Mouse (Mus musculus): ENCODE measurements around the gene Caln1. TPM values are rescaled to one million over a fixed set of nuclear protein-coding genes. Genes with fewer than 3 reads are reported as not detected.

Caln1 gene
- polyA plus RNA-seq, 1 experiment from 2014 or later, result 30.3 TPM

GRCm38 (mm10) chr5:130527416-130527815 is 158.2 kb downstream of the Caln1 start:
- ATAC-seq (ENCODE audit: low read depth), result no peak
- H3K9ac ChIP-seq (replicated peaks; ENCODE audit: low read depth, low read length), result no peak overlapping the region

DNA sequence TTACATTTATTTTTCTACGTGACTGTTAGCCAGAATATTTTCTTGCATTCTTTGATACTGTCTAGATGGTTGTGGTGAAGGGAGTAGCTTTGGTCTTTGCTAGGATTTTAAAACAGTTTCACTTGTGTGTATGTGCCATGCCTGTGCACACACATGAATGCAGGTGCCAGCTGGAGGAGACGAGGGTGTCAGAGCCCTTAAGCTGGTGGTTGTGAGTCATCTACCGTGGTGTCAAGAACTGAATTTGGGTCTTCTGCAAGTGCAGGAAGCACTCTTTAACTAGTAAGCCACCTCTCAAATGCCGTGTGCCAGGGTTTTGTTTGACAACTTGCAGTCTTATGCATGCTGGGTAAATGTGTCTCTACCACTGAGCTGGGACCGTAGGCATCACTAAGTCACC is 178.2 kb downstream of the Caln1 start:
- Histone ChIP-seq H3K9me3 (ENCODE audit: control insufficient read depth, low read length) (no peaks in the 10 kb centered on the region), H3K4me3 (ENCODE audit: low read depth, low read length) (no peak overlapping the region), H3K36me3 (ENCODE audit: control insufficient read depth, insufficient read depth, low read length) (no peaks in the 10 kb centered on the region), H3K4me2 (ENCODE audit: low read depth, low read length) (no peak overlapping the region), H3K27me3 (ENCODE audit: control insufficient read depth, insufficient read depth, low read length) (no peaks in the 10 kb centered on the region), H3K9ac (replicated peaks; ENCODE audit: low read depth, low read length) (no peak overlapping the region), H3K27ac (ENCODE audit: low read depth, low read length) (no peak overlapping the region), H3K4me1 (ENCODE audit: control insufficient read depth, insufficient read depth, low read length) (no peaks in the 10 kb centered on the region)
- ATAC-seq (ENCODE audit: low read depth), result no peak
- 89% methylated on average over 5 of the region's 5 CpGs for WGBS

More at GRCm38 (mm10) chr5:130527416-130527815, 158.2 kb downstream of the Caln1 start:
- no peak overlapping the region for H3K27ac ChIP-seq (ENCODE audit: low read depth, low read length)
- H3K27me3 ChIP-seq (ENCODE audit: control insufficient read depth, insufficient read depth, low read length), result no peaks in the 10 kb centered on the region
- H3K4me2 ChIP-seq (ENCODE audit: low read depth, low read length), result no peak overlapping the region
- no peaks in the 10 kb centered on the region for H3K36me3 ChIP-seq (ENCODE audit: control insufficient read depth, insufficient read depth, low read length)
- H3K4me3 ChIP-seq (ENCODE audit: low read depth, low read length), result no peak overlapping the region
- H3K9me3 ChIP-seq (ENCODE audit: control insufficient read depth, low read length), result no peaks in the 10 kb centered on the region
- H3K4me1 ChIP-seq (ENCODE audit: control insufficient read depth, insufficient read depth, low read length), result no peaks in the 10 kb centered on the region
- WGBS, result 94% methylated on average over 2 of the region's 2 CpGs

- H3K27me3 ChIP-seq (ENCODE audit: control insufficient read depth, insufficient read depth, low read length), result no peaks in the 10 kb centered on the region
- no peaks in the 10 kb centered on the region for H3K36me3 ChIP-seq (ENCODE audit: control insufficient read depth, insufficient read depth, low read length)
- H3K9ac ChIP-seq (replicated peaks; ENCODE audit: low read depth, low read length), result no peak overlapping the region
- WGBS, result 67% methylated on average over 4 of the region's 4 CpGs
- no peak overlapping the region for H3K27ac ChIP-seq (ENCODE audit: low read depth, low read length)
- ATAC-seq (ENCODE audit: low read depth), result no peak
- H3K4me1 ChIP-seq (ENCODE audit: control insufficient read depth, insufficient read depth, low read length), result no peaks in the 10 kb centered on the region
- no peak overlapping the region for H3K4me3 ChIP-seq (ENCODE audit: low read depth, low read length)
- H3K4me2 ChIP-seq (ENCODE audit: low read depth, low read length), result no peak overlapping the region
- H3K9me3 ChIP-seq (ENCODE audit: control insufficient read depth, low read length), result no peaks in the 10 kb centered on the region
These were observed 184.7 kb downstream of the Caln1 start for GRCm38 (mm10) chr5:130553916-130554315.

DNA sequence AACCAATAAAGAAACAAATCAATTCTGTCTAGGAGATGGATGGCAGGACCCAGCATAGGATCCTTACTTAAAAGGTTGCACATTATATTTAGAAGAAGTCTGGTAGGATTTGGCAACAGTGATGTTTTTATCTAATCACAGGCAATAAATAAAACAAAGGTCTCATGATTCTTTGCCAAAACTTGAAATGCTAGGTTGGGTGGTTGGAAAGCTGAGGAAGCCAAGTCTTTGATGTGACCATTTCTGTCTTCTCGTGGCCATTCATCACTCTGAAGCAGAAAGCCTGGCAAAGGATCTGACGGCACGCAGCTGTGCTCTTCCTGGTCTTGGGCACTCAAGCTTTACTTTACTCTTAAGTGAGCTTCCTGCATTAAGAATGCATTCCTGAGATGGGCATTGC is 193.9 kb downstream of the Caln1 start:
- Histone ChIP-seq H3K4me1 (ENCODE audit: control insufficient read depth, insufficient read depth, low read length) (no peaks in the 10 kb centered on the region), H3K4me2 (ENCODE audit: low read depth, low read length) (no peak overlapping the region), H3K27me3 (ENCODE audit: control insufficient read depth, insufficient read depth, low read length) (no peaks in the 10 kb centered on the region), H3K9me3 (ENCODE audit: control insufficient read depth, low read length) (no peaks in the 10 kb centered on the region), H3K27ac (ENCODE audit: low read depth, low read length) (no peak overlapping the region), H3K4me3 (ENCODE audit: low read depth, low read length) (no peak overlapping the region), H3K9ac (replicated peaks; ENCODE audit: low read depth, low read length) (no peak overlapping the region), H3K36me3 (ENCODE audit: control insufficient read depth, insufficient read depth, low read length) (no peaks in the 10 kb centered on the region)
- no peak for ATAC-seq (ENCODE audit: low read depth)
- WGBS, result 80% methylated on average over 3 of the region's 3 CpGs

- H3K4me1 ChIP-seq (ENCODE audit: control insufficient read depth, insufficient read depth, low read length), result no peaks in the 10 kb centered on the region
- H3K4me3 ChIP-seq (ENCODE audit: low read depth, low read length), result no peak overlapping the region
- no peaks in the 10 kb centered on the region for H3K9me3 ChIP-seq (ENCODE audit: control insufficient read depth, low read length)
- H3K27ac ChIP-seq (ENCODE audit: low read depth, low read length), result no peak overlapping the region
- no peak overlapping the region for H3K4me2 ChIP-seq (ENCODE audit: low read depth, low read length)
- no peaks in the 10 kb centered on the region for H3K27me3 ChIP-seq (ENCODE audit: control insufficient read depth, insufficient read depth, low read length)
- 79% methylated on average over 3 of the region's 3 CpGs for WGBS
- no peaks in the 10 kb centered on the region for H3K36me3 ChIP-seq (ENCODE audit: control insufficient read depth, insufficient read depth, low read length)
- ATAC-seq (ENCODE audit: low read depth), result no peak
- no peak overlapping the region for H3K9ac ChIP-seq (replicated peaks; ENCODE audit: low read depth, low read length)
These were observed 196.7 kb downstream of the Caln1 start for GRCm38 (mm10) chr5:130566002-130566401.

DNA sequence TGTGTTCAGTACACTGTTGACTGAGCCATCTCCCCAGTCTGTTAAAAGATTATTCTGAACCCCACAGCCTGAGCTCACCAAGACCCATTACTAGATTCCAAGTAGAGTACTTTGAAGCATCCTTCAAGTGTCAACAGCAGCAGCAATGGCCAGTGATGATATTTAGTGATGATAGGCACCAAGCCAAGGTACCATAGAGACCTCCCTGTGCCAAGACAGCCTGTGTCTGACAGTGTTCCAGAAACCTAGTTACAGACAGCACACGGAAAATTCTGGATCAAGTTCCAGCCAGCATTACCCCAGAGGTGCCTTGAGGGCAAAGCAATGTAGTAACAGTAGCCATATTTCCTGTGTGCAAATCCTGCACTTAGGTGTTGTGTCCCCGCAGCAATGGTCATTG is 208.3 kb downstream of the Caln1 start:
- Histone ChIP-seq H3K4me1 (ENCODE audit: control insufficient read depth, insufficient read depth, low read length) (no peaks in the 10 kb centered on the region), H3K4me2 (ENCODE audit: low read depth, low read length) (no peak overlapping the region), H3K27me3 (ENCODE audit: control insufficient read depth, insufficient read depth, low read length) (no peaks in the 10 kb centered on the region), H3K36me3 (ENCODE audit: control insufficient read depth, insufficient read depth, low read length) (no peaks in the 10 kb centered on the region), H3K9me3 (ENCODE audit: control insufficient read depth, low read length) (no peaks in the 10 kb centered on the region), H3K9ac (replicated peaks; ENCODE audit: low read depth, low read length) (no peak overlapping the region), H3K4me3 (ENCODE audit: low read depth, low read length) (no peak overlapping the region), H3K27ac (ENCODE audit: low read depth, low read length) (no peak overlapping the region)
- ATAC-seq (ENCODE audit: low read depth), result no peak
- 85% methylated on average over 2 of the region's 2 CpGs for WGBS

- no peak overlapping the region for H3K27ac ChIP-seq (ENCODE audit: low read depth, low read length)
- WGBS, result 86% methylated on average over 3 of the region's 3 CpGs
- H3K4me1 ChIP-seq (ENCODE audit: control insufficient read depth, insufficient read depth, low read length), result no peaks in the 10 kb centered on the region
- H3K36me3 ChIP-seq (ENCODE audit: control insufficient read depth, insufficient read depth, low read length), result no peaks in the 10 kb centered on the region
- no peaks in the 10 kb centered on the region for H3K27me3 ChIP-seq (ENCODE audit: control insufficient read depth, insufficient read depth, low read length)
- H3K4me2 ChIP-seq (ENCODE audit: low read depth, low read length), result no peak overlapping the region
- ATAC-seq (ENCODE audit: low read depth), result no peak
- H3K9ac ChIP-seq (replicated peaks; ENCODE audit: low read depth, low read length), result no peak overlapping the region
- no peaks in the 10 kb centered on the region for H3K9me3 ChIP-seq (ENCODE audit: control insufficient read depth, low read length)
- no peak overlapping the region for H3K4me3 ChIP-seq (ENCODE audit: low read depth, low read length)
These were observed 214.8 kb downstream of the Caln1 start for GRCm38 (mm10) chr5:130584042-130584441.

DNA sequence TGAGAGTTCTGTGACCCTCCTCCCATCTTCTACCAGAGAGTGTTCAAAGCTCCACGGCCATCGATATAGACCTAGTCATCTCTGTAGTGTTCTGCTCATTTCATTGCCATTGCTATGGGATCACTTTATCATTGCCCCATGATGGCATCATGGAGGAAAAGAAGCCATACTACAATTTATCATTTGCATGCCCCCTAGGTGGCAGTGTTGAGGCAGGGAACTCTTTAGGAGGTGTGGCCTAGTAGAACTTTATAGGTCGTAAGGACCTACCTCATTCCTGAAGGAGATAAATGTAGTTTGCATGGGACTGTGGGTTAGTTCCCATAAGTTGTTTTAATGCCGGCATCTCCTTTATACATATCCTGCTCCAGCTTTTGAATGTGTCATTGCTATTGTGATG is 217.0 kb downstream of the Caln1 start:
- no peak for ATAC-seq (ENCODE audit: low read depth)
- Histone ChIP-seq H3K4me2 (ENCODE audit: low read depth, low read length) (no peak overlapping the region), H3K9ac (replicated peaks; ENCODE audit: low read depth, low read length) (no peak overlapping the region), H3K9me3 (ENCODE audit: control insufficient read depth, low read length) (no peaks in the 10 kb centered on the region), H3K4me3 (ENCODE audit: low read depth, low read length) (no peak overlapping the region), H3K36me3 (ENCODE audit: control insufficient read depth, insufficient read depth, low read length) (no peaks in the 10 kb centered on the region), H3K27me3 (ENCODE audit: control insufficient read depth, insufficient read depth, low read length) (no peaks in the 10 kb centered on the region), H3K27ac (ENCODE audit: low read depth, low read length) (no peak overlapping the region), H3K4me1 (ENCODE audit: control insufficient read depth, insufficient read depth, low read length) (no peaks in the 10 kb centered on the region)
- WGBS, result 95% methylated on average over 4 of the region's 4 CpGs

GRCm38 (mm10) chr5:130596541-130596940 is 227.3 kb downstream of the Caln1 start:
- Histone ChIP-seq H3K9ac (replicated peaks; ENCODE audit: low read depth, low read length) (no peak overlapping the region), H3K4me2 (ENCODE audit: low read depth, low read length) (no peak overlapping the region), H3K4me1 (ENCODE audit: control insufficient read depth, insufficient read depth, low read length) (no peaks in the 10 kb centered on the region), H3K9me3 (ENCODE audit: control insufficient read depth, low read length) (no peaks in the 10 kb centered on the region), H3K36me3 (ENCODE audit: control insufficient read depth, insufficient read depth, low read length) (no peaks in the 10 kb centered on the region), H3K27ac (ENCODE audit: low read depth, low read length) (no peak overlapping the region), H3K4me3 (ENCODE audit: low read depth, low read length) (no peak overlapping the region), H3K27me3 (ENCODE audit: control insufficient read depth, insufficient read depth, low read length) (no peaks in the 10 kb centered on the region)
- 47% methylated on average over 6 of the region's 6 CpGs for WGBS
- ATAC-seq (ENCODE audit: low read depth), result no peak

DNA sequence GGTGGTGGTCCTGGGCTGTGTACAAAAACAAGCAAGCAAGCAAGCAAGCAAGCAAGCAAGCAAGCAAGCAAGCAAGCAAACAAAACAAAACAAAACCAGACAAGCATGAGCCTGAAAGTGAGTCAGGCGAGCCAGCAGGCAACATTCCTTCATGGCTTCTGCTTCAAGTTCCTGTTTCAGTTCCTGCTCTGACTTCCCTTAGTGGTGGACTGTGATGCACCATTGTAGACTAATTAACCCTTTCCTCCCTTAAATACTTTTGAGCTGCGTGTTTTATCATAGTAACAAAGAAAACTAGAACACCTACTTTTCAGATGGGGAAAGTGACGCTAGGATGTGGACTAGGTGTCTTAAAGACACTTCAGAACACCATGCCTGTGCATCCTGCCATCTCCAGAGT is 244.4 kb downstream of the Caln1 start:
- Histone ChIP-seq H3K4me3 (ENCODE audit: low read depth, low read length) (no peak overlapping the region), H3K36me3 (ENCODE audit: control insufficient read depth, insufficient read depth, low read length) (no peaks in the 10 kb centered on the region), H3K9ac (replicated peaks; ENCODE audit: low read depth, low read length) (no peak overlapping the region), H3K4me1 (ENCODE audit: control insufficient read depth, insufficient read depth, low read length) (no peaks in the 10 kb centered on the region; the same call in 1 of the 2 replicates), H3K27me3 (ENCODE audit: control insufficient read depth, insufficient read depth, low read length) (no peaks in the 10 kb centered on the region), H3K4me2 (ENCODE audit: low read depth, low read length) (no peak overlapping the region), H3K27ac (ENCODE audit: low read depth, low read length) (no peak overlapping the region), H3K9me3 (ENCODE audit: control insufficient read depth, low read length) (no peaks in the 10 kb centered on the region; the same call in 1 of the 2 replicates)
- no peak for ATAC-seq (ENCODE audit: low read depth)
- 86% methylated on average over 3 of the region's 3 CpGs for WGBS
